Mouse (Mus musculus) liver, embryonic 12.5 days (tissue): ENCODE measurements around the gene Calhm1. TPM values are rescaled to one million over a fixed set of nuclear protein-coding genes. Genes with fewer than 3 reads are reported as not detected.

Experiments used
- ATAC-seq: fragments of 200-750 bp; cut with Nextera tagmentation; 2 replicates; pipeline ENCODE4 v1.8.0; 2017; ENCODE audit warnings: moderate number of reproducible peaks, mild to moderate bottlenecking, moderate library complexity
- H3K27ac ChIP-seq: fragments of 300-500 bp; sonication (generic); 2 replicates; pipeline ENCODE4 v1.5.1; 2016; ENCODE audit warnings: mild to moderate bottlenecking
- H3K27me3 ChIP-seq: fragments of 300-500 bp; sonication (generic); replicated peaks from 2 replicates; pipeline ENCODE4 v1.6.1; 2016; ENCODE audit warnings: mild to moderate bottlenecking, moderate library complexity
- H3K36me3 ChIP-seq: fragments of 300-500 bp; sonication (generic); 2 replicates; pipeline ENCODE4 v1.6.1; 2016; ENCODE audit warnings: mild to moderate bottlenecking, moderate library complexity
- H3K4me1 ChIP-seq: fragments of 300-500 bp; sonication (generic); 2 replicates; pipeline ENCODE4 v1.6.1; 2016
- H3K4me2 ChIP-seq: fragments of 300-500 bp; sonication (generic); 2 replicates; pipeline ENCODE4 v1.6.1; 2016; ENCODE audit warnings: mild to moderate bottlenecking, moderate library complexity
- H3K4me3 ChIP-seq: fragments of 300-500 bp; sonication (generic); 2 replicates; pipeline ENCODE4 v1.5.1; 2016; ENCODE audit warnings: mild to moderate bottlenecking, moderate library complexity
- H3K9ac ChIP-seq: fragments of 300-500 bp; sonication (generic); 2 replicates; pipeline ENCODE4 v1.6.1; 2016; ENCODE audit warnings: mild to moderate bottlenecking, moderate library complexity
- H3K9me3 ChIP-seq: fragments of 300-500 bp; sonication (generic); replicated peaks from 2 replicates; pipeline ENCODE4 v1.6.1; 2016; ENCODE audit warnings: mild to moderate bottlenecking, moderate library complexity
- WGBS: fragments of 180-500 bp; shearing (Covaris S2); methylation state at CpG from one replicate; pipeline ENCODE4 v1.1.7; 2016; ENCODE audit not compliant: insufficient replicate concordance; 5-methylcytosine and 5-hydroxymethylcytosine counted together
- polyA plus RNA-seq: library from polyadenylated mRNA; unstranded; fragments of >200 nt; fragmentation: Nextera tagmentation; extraction: Ambion mirVana; gene quantifications from 2 replicates; pipeline ENCODE4 v1.2.1, GENCODE M21; 2016

The Calhm1 gene
- polyA plus RNA-seq, 1 experiment from 2014 or later, result not detected

GRCm38 (mm10) chr19:47175472-47175871, 31.4 kb upstream of the Calhm1 start:
- Histone ChIP-seq H3K27me3 (peaks cover 66% of the 10 kb centered on the region), H3K27ac (no peak overlapping the region), H3K4me1 (peaks cover 9% of the 10 kb centered on the region; the same call in 1 of the 2 replicates), H3K4me3 (no peak overlapping the region), H3K36me3 (no peaks in the 10 kb centered on the region), H3K4me2 (no peak overlapping the region), H3K9ac (no peak overlapping the region), H3K9me3 (no peaks in the 10 kb centered on the region)
- 50% methylated on average over 2 of the region's 2 CpGs for WGBS
- no peak for ATAC-seq

- no peaks in the 10 kb centered on the region for H3K36me3 ChIP-seq
- no peak overlapping the region for H3K4me3 ChIP-seq
- peaks cover 9% of the 10 kb centered on the region; the same call in 1 of the 2 replicates for H3K4me1 ChIP-seq
- ATAC-seq, result no peak
- H3K27ac ChIP-seq, result no peak overlapping the region
- H3K9me3 ChIP-seq, result no peaks in the 10 kb centered on the region
- peaks cover 57% of the 10 kb centered on the region for H3K27me3 ChIP-seq
- H3K4me2 ChIP-seq, result no peak overlapping the region
- WGBS, result 48% methylated on average over 3 of the region's 3 CpGs
- H3K9ac ChIP-seq, result no peak overlapping the region
Observed at GRCm38 (mm10) chr19:47174515-47174914, 30.5 kb upstream of the Calhm1 start.

- Histone ChIP-seq H3K4me1 (peaks cover 9% of the 10 kb centered on the region), H3K36me3 (no peaks in the 10 kb centered on the region), H3K4me2 (peak overlapping the region; percentile 63), H3K27ac (no peak overlapping the region), H3K4me3 (peak overlapping the region; percentile 32), H3K27me3 (peaks cover 26% of the 10 kb centered on the region; the same call in 1 of the 2 replicates), H3K9me3 (no peaks in the 10 kb centered on the region), H3K9ac (no peak overlapping the region)
- ATAC-seq, result peak; percentile 47; the same call in 1 of the 2 replicates
- WGBS, result 15% methylated on average over 11 of the region's 11 CpGs
Observed at GRCm38 (mm10) chr19:47168793-47169412, 24.8 kb upstream of the Calhm1 start.

- peak overlapping the region; percentile 32 for H3K4me3 ChIP-seq
- WGBS, result 4% methylated on average over 13 of the region's 13 CpGs
Observed at GRCm38 (mm10) chr19:47168223-47168622, 24.2 kb upstream of the Calhm1 start.

GRCm38 (mm10) chr19:47167617-47168214, 23.7 kb upstream of the Calhm1 start:
- WGBS, result 60% methylated on average over 7 of the region's 7 CpGs
- 0 out of 2 replicates have a peak, but pooled peaks cover 16% of the 10 kb centered on the region for H3K27me3 ChIP-seq
- H3K9me3 ChIP-seq, result no peaks in the 10 kb centered on the region
- H3K27ac ChIP-seq, result no peak overlapping the region
- no peak overlapping the region for H3K9ac ChIP-seq
- no peak for ATAC-seq
- no peaks in the 10 kb centered on the region for H3K36me3 ChIP-seq
- H3K4me1 ChIP-seq, result peaks cover 9% of the 10 kb centered on the region
- H3K4me2 ChIP-seq, result peak overlapping the region; percentile 63
- H3K4me3 ChIP-seq, result no peak overlapping the region

More at GRCm38 (mm10) chr19:47168223-47168622, 24.2 kb upstream of the Calhm1 start:
- H3K9ac ChIP-seq, result no peak overlapping the region
- no peaks in the 10 kb centered on the region for H3K36me3 ChIP-seq
- peak overlapping the region; percentile 63 for H3K4me2 ChIP-seq
- H3K27ac ChIP-seq, result no peak overlapping the region
- peaks cover 9% of the 10 kb centered on the region for H3K4me1 ChIP-seq
- no peaks in the 10 kb centered on the region for H3K9me3 ChIP-seq
- peaks cover 19% of the 10 kb centered on the region; the same call in 1 of the 2 replicates for H3K27me3 ChIP-seq
- no peak for ATAC-seq

- H3K27ac ChIP-seq, result no peak overlapping the region
- H3K4me1 ChIP-seq, result peaks cover 9% of the 10 kb centered on the region
- no peaks in the 10 kb centered on the region for H3K9me3 ChIP-seq
- no peaks in the 10 kb centered on the region for H3K36me3 ChIP-seq
- no peak overlapping the region for H3K4me3 ChIP-seq
- 46% methylated on average over 3 of the region's 3 CpGs for WGBS
- H3K4me2 ChIP-seq, result no peak overlapping the region
- H3K9ac ChIP-seq, result no peak overlapping the region
- 0 out of 2 replicates have a peak, but pooled peaks cover 16% of the 10 kb centered on the region for H3K27me3 ChIP-seq
- no peak for ATAC-seq
Observed at GRCm38 (mm10) chr19:47166758-47167157, 22.7 kb upstream of the Calhm1 start.

- H3K4me1 ChIP-seq, result 0 out of 2 replicates have a peak, but pooled peaks cover 2% of the 10 kb centered on the region
- no peak overlapping the region for H3K4me2 ChIP-seq
- 81% methylated on average over 6 of the region's 6 CpGs for WGBS
- H3K4me3 ChIP-seq, result no peak overlapping the region
- H3K9ac ChIP-seq, result no peak overlapping the region
- H3K9me3 ChIP-seq, result no peaks in the 10 kb centered on the region
- H3K27ac ChIP-seq, result no peak overlapping the region
- no peaks in the 10 kb centered on the region for H3K36me3 ChIP-seq
- H3K27me3 ChIP-seq, result peaks cover 12% of the 10 kb centered on the region; the same call in 1 of the 2 replicates
- no peak for ATAC-seq
Observed at GRCm38 (mm10) chr19:47163176-47163744, 19.2 kb upstream of the Calhm1 start.

GRCm38 (mm10) chr19:47161669-47162068, 17.6 kb upstream of the Calhm1 start:
- Histone ChIP-seq H3K36me3 (no peaks in the 10 kb centered on the region), H3K27ac (no peak overlapping the region), H3K4me3 (no peak overlapping the region), H3K4me1 (no peaks in the 10 kb centered on the region), H3K9ac (no peak overlapping the region), H3K4me2 (no peak overlapping the region), H3K9me3 (no peaks in the 10 kb centered on the region), H3K27me3 (peaks cover 6% of the 10 kb centered on the region; the same call in 1 of the 2 replicates)
- WGBS, result 56% methylated on average over 4 of the region's 4 CpGs
- ATAC-seq, result no peak

- no peak for ATAC-seq
- Histone ChIP-seq H3K36me3 (no peaks in the 10 kb centered on the region), H3K27ac (no peak within 1 kb of the TSS), H3K27me3 (peaks cover 7% of the 10 kb centered on the region; the same call in 1 of the 2 replicates), H3K9me3 (no peaks in the 10 kb centered on the region), H3K4me3 (no peak within 1 kb of the TSS), H3K4me2 (no peak within 1 kb of the TSS), H3K9ac (no peak within 1 kb of the TSS), H3K4me1 (no peaks in the 10 kb centered on the region)
- WGBS, result 72% methylated on average over 11 of the region's 11 CpGs
Observed at GRCm38 (mm10) chr19:47157664-47158063, 13.6 kb upstream of the Calhm1 start, which contains the start of gene Calhm3. TSS of gene Calhm3 (minus strand) at chr19:47157764.

- H3K9me3 ChIP-seq, result no peaks in the 10 kb centered on the region
- H3K9ac ChIP-seq, result no peak overlapping the region
- H3K4me2 ChIP-seq, result no peak overlapping the region
- H3K36me3 ChIP-seq, result no peaks in the 10 kb centered on the region
- 69% methylated on average over 7 of the region's 7 CpGs for WGBS
- peaks cover 41% of the 10 kb centered on the region for H3K27me3 ChIP-seq
- ATAC-seq, result no peak
- no peak overlapping the region for H3K4me3 ChIP-seq
- H3K27ac ChIP-seq, result no peak overlapping the region
- H3K4me1 ChIP-seq, result no peaks in the 10 kb centered on the region
Observed at GRCm38 (mm10) chr19:47153767-47154166, 9.7 kb upstream of the Calhm1 start.

GRCm38 (mm10) chr19:47152062-47152369, 8.0 kb upstream of the Calhm1 start:
- H3K27ac ChIP-seq, result no peak overlapping the region
- H3K9me3 ChIP-seq, result no peaks in the 10 kb centered on the region
- H3K9ac ChIP-seq, result no peak overlapping the region
- ATAC-seq, result no peak
- H3K4me1 ChIP-seq, result no peaks in the 10 kb centered on the region
- WGBS, result 56% methylated on average over 12 of the region's 12 CpGs
- no peaks in the 10 kb centered on the region for H3K36me3 ChIP-seq
- peak overlapping the region; percentile 29 for H3K4me2 ChIP-seq
- no peak overlapping the region for H3K4me3 ChIP-seq
- H3K27me3 ChIP-seq, result peaks cover 49% of the 10 kb centered on the region

- peak overlapping the region; percentile 29 for H3K4me2 ChIP-seq
- no peaks in the 10 kb centered on the region for H3K9me3 ChIP-seq
- no peak overlapping the region for H3K9ac ChIP-seq
- H3K4me3 ChIP-seq, result no peak overlapping the region
- ATAC-seq, result no peak
- H3K36me3 ChIP-seq, result no peaks in the 10 kb centered on the region
- H3K27me3 ChIP-seq, result peaks cover 49% of the 10 kb centered on the region
- 24% methylated on average over 32 of the region's 32 CpGs for WGBS
- H3K4me1 ChIP-seq, result no peaks in the 10 kb centered on the region
- no peak overlapping the region for H3K27ac ChIP-seq
Observed at GRCm38 (mm10) chr19:47151332-47152061, 7.4 kb upstream of the Calhm1 start.
